Mouse (Mus musculus): ENCODE measurements around the gene Fam207a. TPM values are rescaled to one million over a fixed set of nuclear protein-coding genes. Genes with fewer than 3 reads are reported as not detected.

Fam207a gene
- polyA plus RNA-seq, 1 experiment from 2014 or later, result 14.9 TPM

- Histone ChIP-seq H3K27ac (replicated peaks) (no peak overlapping the region), H3K9ac (no peak overlapping the region), H3K9me3 (replicated peaks) (no peaks in the 10 kb centered on the region), H3K4me3 (replicated peaks) (no peak overlapping the region), H3K27me3 (no peaks in the 10 kb centered on the region; the same call in 1 of the 2 replicates), H3K36me3 (replicated peaks) (no peaks in the 10 kb centered on the region), H3K4me2 (no peak overlapping the region), H3K4me1 (replicated peaks) (0 out of 2 replicates have a peak, but pooled peaks cover 3% of the 10 kb centered on the region)
- 26% methylated on average over 1 of the region's 1 CpGs for WGBS (ENCODE audit: insufficient replicate concordance)
- ATAC-seq (ENCODE audit: insufficient read depth), result no peak
Measured at GRCm38 (mm10) chr10:77438021-77438420, 77.6 kb downstream of the Fam207a start.

Other genes starting within 250 kb of the Fam207a start
- 1.2 and 1.6 TPM in 2 replicates for gene Adarb1, start 97.5 kb downstream of the Fam207a start, polyA plus RNA-seq (2015; fragmentation: Nextera tagmentation; extraction: Ambion mirVana)
- gene Itgb2, start 14.5 kb upstream of the Fam207a start, polyA plus RNA-seq (2015; fragmentation: Nextera tagmentation; extraction: Ambion mirVana), result 17.1 and 18.5 TPM in 2 replicates
- 79.6 and 89.2 TPM in 2 replicates for gene Pttg1ip, start 65.9 kb upstream of the Fam207a start, polyA plus RNA-seq (2015; fragmentation: Nextera tagmentation; extraction: Ambion mirVana)
- 91.2 and 93.4 TPM in 2 replicates for gene Sumo3, start 90.3 kb upstream of the Fam207a start, polyA plus RNA-seq (2015; fragmentation: Nextera tagmentation; extraction: Ambion mirVana)
- 0.82 TPM in 1 of 2 replicates, not detected in the other for gene Gm49325, start 90.4 kb upstream of the Fam207a start, polyA plus RNA-seq (2015; fragmentation: Nextera tagmentation; extraction: Ambion mirVana)
- gene Ube2g2, start 106.5 kb upstream of the Fam207a start, polyA plus RNA-seq (2015; fragmentation: Nextera tagmentation; extraction: Ambion mirVana), result 47.0 and 58.0 TPM in 2 replicates
- 0.06 TPM in 1 of 2 replicates, not detected in the other for gene Tspear, start 170.8 kb upstream of the Fam207a start, polyA plus RNA-seq (2015; fragmentation: Nextera tagmentation; extraction: Ambion mirVana)
- gene Gm19402, start 175.0 kb upstream of the Fam207a start, polyA plus RNA-seq (2015; fragmentation: Nextera tagmentation; extraction: Ambion mirVana), result not detected in 2 replicates
- not detected in 2 replicates for gene Gm9508, start 181.4 kb upstream of the Fam207a start, polyA plus RNA-seq (2015; fragmentation: Nextera tagmentation; extraction: Ambion mirVana)
- gene Gm10272, start 190.8 kb upstream of the Fam207a start, polyA plus RNA-seq (2015; fragmentation: Nextera tagmentation; extraction: Ambion mirVana), result not detected in 2 replicates
- not detected in 2 replicates for gene Gm10024, start 195.7 kb upstream of the Fam207a start, polyA plus RNA-seq (2015; fragmentation: Nextera tagmentation; extraction: Ambion mirVana)
- not detected in 2 replicates for gene Gm10142, start 200.0 kb upstream of the Fam207a start, polyA plus RNA-seq (2015; fragmentation: Nextera tagmentation; extraction: Ambion mirVana)
- not detected in 2 replicates for gene Krtap12-1, start 204.8 kb upstream of the Fam207a start, polyA plus RNA-seq (2015; fragmentation: Nextera tagmentation; extraction: Ambion mirVana)
- not detected in 2 replicates for gene Gm10100, start 210.7 kb upstream of the Fam207a start, polyA plus RNA-seq (2015; fragmentation: Nextera tagmentation; extraction: Ambion mirVana)
- not detected in 2 replicates for gene Gm18596, start 226.9 kb upstream of the Fam207a start, polyA plus RNA-seq (2015; fragmentation: Nextera tagmentation; extraction: Ambion mirVana)
- gene Gm9736, start 235.6 kb upstream of the Fam207a start, polyA plus RNA-seq (2015; fragmentation: Nextera tagmentation; extraction: Ambion mirVana), result not detected in 2 replicates
- not detected in 2 replicates for gene Gm3233, start 243.9 kb upstream of the Fam207a start, polyA plus RNA-seq (2015; fragmentation: Nextera tagmentation; extraction: Ambion mirVana)